Mouse (Mus musculus) lung, postnatal 0 days (tissue): ENCODE measurements at regions not wholly inside any gene's neighbourhood (a gene's known extent, or its start where the extent isn't known, plus 50 kb on each side); places are given as distances from the start of the nearest gene placed in this dataset.

Experiments used
- CTCF ChIP-seq: IDR thresholded peaks from 2 replicates; pipeline ENCODE4 v1.5.1; 2016; ENCODE audit warnings: antibody characterized with exemption, mild to moderate bottlenecking
- EP300 ChIP-seq: IDR thresholded peaks from 2 replicates; pipeline ENCODE4 v1.6.1; 2016; ENCODE audit warnings: antibody characterized with exemption, mild to moderate bottlenecking, control low read depth

- TF ChIP-seq CTCF, result no peak
- no peak for TF ChIP-seq EP300
Observed at GRCm38 (mm10) chr8:100393327-100393726, 977.1 kb upstream of the Cdh8 start.
